Mouse (Mus musculus): ENCODE results near the gene Shf.

- TF ChIP-seq CTCF (IDR thresholded peaks at IDR 0.05; ENCODE audit: low read depth, low read length) (peak; percentile 57), POLR2A (IDR thresholded peaks at IDR 0.05; ENCODE audit: insufficient read depth, low read length) (no peak)
These were observed 56.1 kb downstream of the Shf start for GRCm38 (mm10) chr2:122312722-122313417.
